Mouse (Mus musculus) heart, postnatal 0 days (tissue): ENCODE measurements around the gene Vdr. TPM values are rescaled to one million over a fixed set of nuclear protein-coding genes. Genes with fewer than 3 reads are reported as not detected.

Source experiments
- ATAC-seq: fragments of 200-750 bp; cut with Nextera tagmentation; 2 replicates; pipeline ENCODE4 v1.8.0; 2017; ENCODE audit warnings: low read depth, moderate number of reproducible peaks, moderate library complexity; ENCODE audit not compliant: insufficient read depth
- DNase-seq: peaks from one replicate; pipeline ENCODE4 v3.0.0-alpha.2; 2016; ENCODE audit warnings: low spot score
- H3K27ac ChIP-seq: fragments of 300-500 bp; sonication (generic); 2 replicates; pipeline ENCODE4 v1.5.1; 2014; ENCODE audit warnings: low read depth, mild to moderate bottlenecking
- H3K27me3 ChIP-seq: fragments of 300-500 bp; sonication (generic); 2 replicates; pipeline ENCODE4 v1.6.1; 2014; ENCODE audit warnings: low read length, mixed read lengths; ENCODE audit not compliant: control insufficient read depth, insufficient read depth
- H3K36me3 ChIP-seq: fragments of 300-500 bp; sonication (generic); replicated peaks from 2 replicates; pipeline ENCODE4 v1.6.1; 2014; ENCODE audit warnings: low read length, mixed read lengths; ENCODE audit not compliant: control insufficient read depth, insufficient read depth
- H3K4me1 ChIP-seq: fragments of 300-500 bp; sonication (generic); 2 replicates; pipeline ENCODE4 v1.6.1; 2014; ENCODE audit warnings: antibody characterized with exemption; ENCODE audit not compliant: control insufficient read depth, insufficient read depth
- H3K4me2 ChIP-seq: fragments of 300-500 bp; sonication (generic); 2 replicates; pipeline ENCODE4 v1.6.1; 2014; ENCODE audit warnings: low read depth, mild to moderate bottlenecking, low read length, moderate library complexity
- H3K4me3 ChIP-seq: fragments of 300-500 bp; sonication (generic); 2 replicates; pipeline ENCODE4 v1.5.1; 2014; ENCODE audit warnings: low read depth, low read length
- H3K9ac ChIP-seq: fragments of 300-500 bp; sonication (generic); replicated peaks from 2 replicates; pipeline ENCODE4 v1.6.1; 2014; ENCODE audit warnings: low read depth, low read length, mixed read lengths
- H3K9me3 ChIP-seq: fragments of 300-500 bp; sonication (generic); replicated peaks from 2 replicates; pipeline ENCODE4 v1.6.1; 2016; ENCODE audit warnings: low read length; ENCODE audit not compliant: control insufficient read depth
- CTCF ChIP-seq: IDR thresholded peaks from 2 replicates; pipeline ENCODE4 v1.5.1; 2016; ENCODE audit warnings: antibody characterized with exemption, control low read depth, low read depth
- EP300 ChIP-seq: IDR thresholded peaks from 2 replicates; pipeline ENCODE4 v1.6.1; 2016; ENCODE audit warnings: antibody characterized with exemption, low read depth
- WGBS: fragments of 180-500 bp; shearing (Covaris S2); extraction: QIAGEN DNeasy Blood & Tissue Kit; methylation state at CpG from one replicate; pipeline ENCODE4 v1.1.7; 2014; 5-methylcytosine and 5-hydroxymethylcytosine counted together
- polyA plus RNA-seq: library from polyadenylated mRNA; unstranded; fragments of >200 nt; fragmentation: Nextera tagmentation; extraction: Ambion mirVana; gene quantifications from 2 replicates; pipeline ENCODE4 v1.2.1, GENCODE M21; 2015
- total RNA-seq: library from RNA; depleted of rRNA; stranded (reverse); fragments of >200 nt; gene quantifications from 2 replicates; pipeline ENCODE4 v1.2.3, GENCODE M21; 2014; ENCODE audit warnings: low replicate concordance

The Vdr gene
- total and polyA plus RNA-seq, 2 experiments from 2014 or later: 0.15 to 2.6 TPM

GRCm38 (mm10) chr15:97895847-97896246 is 14.6 kb downstream of the Vdr start:
- Histone ChIP-seq H3K9ac (no peak overlapping the region), H3K36me3 (no peaks in the 10 kb centered on the region), H3K27ac (no peak overlapping the region), H3K9me3 (no peaks in the 10 kb centered on the region), H3K4me3 (no peak overlapping the region), H3K27me3 (no peaks in the 10 kb centered on the region), H3K4me2 (no peak overlapping the region), H3K4me1 (peaks cover 11% of the 10 kb centered on the region; the same call in 1 of the 2 replicates)
- DNase-seq: no peak
- TF ChIP-seq EP300 (no peak), CTCF (no peak)
- 38% methylated on average over 12 of the region's 12 CpGs for WGBS
- no peak for ATAC-seq

- H3K36me3 ChIP-seq: no peaks in the 10 kb centered on the region
- H3K9me3 ChIP-seq: no peaks in the 10 kb centered on the region
- no peak overlapping the region for H3K27ac ChIP-seq
- no peak overlapping the region for H3K4me2 ChIP-seq
- no peak overlapping the region for H3K9ac ChIP-seq
- no peaks in the 10 kb centered on the region for H3K27me3 ChIP-seq
- no peak for ATAC-seq
- no peak for TF ChIP-seq EP300
- TF ChIP-seq CTCF: no peak
- no peak overlapping the region for H3K4me3 ChIP-seq
- DNase-seq: no peak
- peaks cover 21% of the 10 kb centered on the region for H3K4me1 ChIP-seq
- 34% methylated on average over 8 of the region's 8 CpGs for WGBS
These were observed 17.9 kb downstream of the Vdr start for GRCm38 (mm10) chr15:97892506-97892905.

DNA sequence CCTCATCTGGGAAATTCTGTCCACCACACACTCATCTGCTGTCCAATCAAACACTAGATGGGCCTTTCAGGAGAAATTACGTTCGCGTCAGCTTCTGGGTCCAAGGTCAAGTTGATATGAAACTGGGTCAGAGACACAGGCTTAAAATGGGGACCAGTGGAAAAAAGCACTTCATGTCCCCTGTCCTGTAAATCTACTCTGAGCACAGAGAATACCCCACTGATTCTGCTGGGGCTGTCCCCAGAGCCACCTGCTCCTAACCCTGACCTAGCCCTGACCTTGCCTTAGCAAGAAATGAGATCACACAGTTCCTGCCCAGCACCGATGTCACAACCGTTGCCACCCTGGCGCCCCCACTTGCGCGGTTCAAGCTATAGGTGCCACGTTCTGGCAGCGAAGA is 20.0 kb downstream of the Vdr start:
- no peaks in the 10 kb centered on the region for H3K36me3 ChIP-seq
- TF ChIP-seq EP300: no peak
- TF ChIP-seq CTCF: no peak
- H3K27ac ChIP-seq: no peak overlapping the region
- ATAC-seq (peak; percentile 28; the same call in 1 of the 2 replicates), DNase-seq (no peak)
- H3K4me2 ChIP-seq: no peak overlapping the region
- no peaks in the 10 kb centered on the region for H3K27me3 ChIP-seq
- no peak overlapping the region for H3K4me3 ChIP-seq
- WGBS: 83% methylated on average over 10 of the region's 10 CpGs
- H3K9ac ChIP-seq: no peak overlapping the region
- H3K4me1 ChIP-seq: peaks cover 10% of the 10 kb centered on the region; the same call in 1 of the 2 replicates
- H3K9me3 ChIP-seq: no peaks in the 10 kb centered on the region

GRCm38 (mm10) chr15:97890017-97890416 is 20.4 kb downstream of the Vdr start:
- 40% methylated on average over 11 of the region's 11 CpGs for WGBS
- Histone ChIP-seq H3K9me3 (no peaks in the 10 kb centered on the region), H3K9ac (no peak overlapping the region), H3K27me3 (no peaks in the 10 kb centered on the region), H3K4me1 (peaks cover 10% of the 10 kb centered on the region; the same call in 1 of the 2 replicates), H3K36me3 (no peaks in the 10 kb centered on the region), H3K27ac (no peak overlapping the region), H3K4me2 (no peak overlapping the region), H3K4me3 (no peak overlapping the region)
- DNase-seq (peak; percentile 71), ATAC-seq (peak; percentile 82)
- TF ChIP-seq CTCF (no peak), EP300 (no peak)

- H3K36me3 ChIP-seq: no peaks in the 10 kb centered on the region
- TF ChIP-seq CTCF (no peak), EP300 (no peak)
- H3K9ac ChIP-seq: no peak overlapping the region
- DNase-seq (no peak), ATAC-seq (no peak)
- no peak overlapping the region for H3K4me3 ChIP-seq
- H3K27me3 ChIP-seq: no peaks in the 10 kb centered on the region
- no peak overlapping the region for H3K4me2 ChIP-seq
- H3K27ac ChIP-seq: no peak overlapping the region
- WGBS: 81% methylated on average over 10 of the region's 10 CpGs
- H3K9me3 ChIP-seq: no peaks in the 10 kb centered on the region
- peaks cover 10% of the 10 kb centered on the region; the same call in 1 of the 2 replicates for H3K4me1 ChIP-seq
These were observed 22.9 kb downstream of the Vdr start for GRCm38 (mm10) chr15:97887541-97888016.

GRCm38 (mm10) chr15:97881423-97881822 is 29.0 kb downstream of the Vdr start:
- Histone ChIP-seq H3K27me3 (0 out of 2 replicates have a peak, but pooled peaks cover under 1% of the 10 kb centered on the region), H3K4me3 (no peak overlapping the region), H3K4me1 (peaks cover 7% of the 10 kb centered on the region; the same call in 1 of the 2 replicates), H3K27ac (no peak overlapping the region), H3K9ac (no peak overlapping the region), H3K9me3 (no peaks in the 10 kb centered on the region), H3K36me3 (no peaks in the 10 kb centered on the region), H3K4me2 (no peak overlapping the region)
- 88% methylated on average over 8 of the region's 8 CpGs for WGBS
- DNase-seq: no peak
- TF ChIP-seq CTCF (no peak), EP300 (no peak)
- ATAC-seq: no peak
